Mouse (Mus musculus): ENCODE data around the gene 9530003J23Rik.

DNA sequence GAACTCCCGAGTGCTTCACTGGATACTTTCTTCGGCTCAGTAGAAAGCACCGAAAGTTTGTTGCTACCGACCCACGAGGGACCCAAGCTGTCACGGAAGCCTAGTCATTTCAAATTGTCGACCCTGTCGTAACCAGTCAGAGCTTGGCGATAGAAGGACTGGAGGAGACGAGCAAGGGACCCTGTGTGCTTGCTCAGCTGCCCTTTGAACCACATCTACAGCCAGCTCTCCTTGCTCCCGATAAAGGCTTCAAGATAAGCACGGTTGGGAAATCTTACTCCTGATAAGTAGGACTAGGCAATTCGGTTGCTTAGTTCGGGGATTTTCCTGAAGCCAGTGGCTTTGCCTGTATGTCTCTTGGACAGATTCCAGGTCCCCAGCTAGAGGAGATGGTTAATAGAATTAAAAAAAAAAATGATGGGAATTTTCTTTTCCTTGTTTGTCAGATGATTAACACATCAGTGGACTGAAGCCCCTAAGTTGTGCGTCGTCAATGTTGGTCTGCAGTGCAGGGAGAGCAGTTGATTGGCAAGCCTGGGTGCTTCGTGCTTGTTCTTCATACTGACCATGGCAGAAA is 35.4 kb downstream of the 9530003J23Rik start:
- TF ChIP-seq POLR2A (IDR thresholded peaks at IDR 0.05; ENCODE audit: low read depth, low read length) (no peak), CTCF (conservative IDR thresholded peaks at IDR 0.05 in 1 of 2, IDR thresholded peaks at IDR 0.05 in 1 of 2; ENCODE audit: low read depth in 2 of 2, low read length in 2 of 2) (no peak), EP300 (IDR thresholded peaks at IDR 0.05; ENCODE audit: low read length) (no peak), RCOR1 (conservative IDR thresholded peaks at IDR 0.05; ENCODE audit: low read depth, low read length) (no peak), MAFK (IDR thresholded peaks at IDR 0.05; ENCODE audit: insufficient replicate concordance, low read length) (no peak), CHD2 (IDR thresholded peaks at IDR 0.05; ENCODE audit: low read length) (no peak), MEF2A (IDR thresholded peaks at IDR 0.05; ENCODE audit: borderline replicate concordance, low read depth, low read length) (no peak), SIN3A (IDR thresholded peaks at IDR 0.05; ENCODE audit: low read length) (no peak), MXI1 (IDR thresholded peaks at IDR 0.05; ENCODE audit: low read depth, low read length) (no peak), PAX5 (IDR thresholded peaks at IDR 0.05; ENCODE audit: low read length) (no peak), ELF1 (IDR thresholded peaks at IDR 0.05; ENCODE audit: low read depth, low read length) (no peak)
